Mouse (Mus musculus): ENCODE measurements at regions not wholly inside any gene's neighbourhood (a gene's known extent, or its start where the extent isn't known, plus 50 kb on each side); places are given as distances from the start of the nearest gene placed in this dataset.

DNA sequence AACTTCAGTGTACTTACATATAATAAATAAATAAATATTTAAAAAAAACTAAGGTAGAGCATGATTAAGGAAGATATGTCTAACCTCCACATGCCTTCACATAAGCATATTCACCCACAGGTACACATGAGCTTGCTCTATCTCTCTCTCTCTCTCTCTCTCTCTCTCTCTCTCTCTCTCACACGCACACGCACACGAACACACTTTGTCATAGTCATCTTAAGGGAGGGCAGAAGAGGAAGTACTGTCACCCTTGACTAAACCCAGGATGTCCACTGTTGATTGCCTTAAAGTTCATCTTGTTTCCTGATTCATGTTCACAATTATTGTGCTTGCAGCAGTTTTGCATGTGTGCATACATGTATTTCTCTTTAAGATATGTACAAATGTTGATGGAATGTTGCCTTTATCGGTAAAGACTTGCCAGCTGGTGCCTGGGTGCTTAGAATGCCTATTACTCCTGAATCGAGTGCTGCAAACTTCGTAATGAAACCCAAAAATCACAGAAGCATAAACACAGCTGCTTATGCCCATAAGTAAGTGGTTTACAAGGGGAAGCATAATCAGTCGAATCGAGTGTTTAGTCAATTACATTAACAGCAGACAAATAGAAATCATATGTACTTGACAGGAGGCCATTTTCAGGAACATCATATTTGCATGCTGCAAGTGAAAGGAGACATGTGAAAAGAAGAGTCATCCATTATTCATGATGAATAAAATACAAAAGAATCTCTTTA, 84.3 kb downstream of the Tmem168 start:
- in situ Hi-C loops (cut with MboI; ENCODE audit: low sequenced_read_pairs) = no loop called here

DNA sequence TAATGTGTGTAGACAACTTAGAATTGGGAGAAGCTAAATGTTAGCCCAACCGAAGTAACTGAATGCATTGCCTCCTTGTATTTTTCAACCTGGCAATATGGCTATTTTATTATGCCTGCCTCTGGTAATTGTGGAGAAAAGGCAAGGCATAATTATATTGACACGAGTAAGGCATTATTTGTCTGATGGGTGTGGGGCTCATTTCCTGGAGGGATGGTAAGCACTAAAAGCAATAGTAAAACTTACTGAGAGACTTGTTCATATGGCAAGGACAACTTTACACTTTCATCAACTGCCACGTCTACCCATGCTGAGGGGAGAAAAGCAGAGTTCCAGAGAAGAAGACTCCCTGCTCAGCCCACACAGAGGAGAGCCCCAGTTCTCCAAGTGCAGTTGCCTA, 93.8 kb downstream of the Tmem168 start:
- in situ Hi-C loops (cut with MboI; ENCODE audit: low sequenced_read_pairs) = no loop called here

DNA sequence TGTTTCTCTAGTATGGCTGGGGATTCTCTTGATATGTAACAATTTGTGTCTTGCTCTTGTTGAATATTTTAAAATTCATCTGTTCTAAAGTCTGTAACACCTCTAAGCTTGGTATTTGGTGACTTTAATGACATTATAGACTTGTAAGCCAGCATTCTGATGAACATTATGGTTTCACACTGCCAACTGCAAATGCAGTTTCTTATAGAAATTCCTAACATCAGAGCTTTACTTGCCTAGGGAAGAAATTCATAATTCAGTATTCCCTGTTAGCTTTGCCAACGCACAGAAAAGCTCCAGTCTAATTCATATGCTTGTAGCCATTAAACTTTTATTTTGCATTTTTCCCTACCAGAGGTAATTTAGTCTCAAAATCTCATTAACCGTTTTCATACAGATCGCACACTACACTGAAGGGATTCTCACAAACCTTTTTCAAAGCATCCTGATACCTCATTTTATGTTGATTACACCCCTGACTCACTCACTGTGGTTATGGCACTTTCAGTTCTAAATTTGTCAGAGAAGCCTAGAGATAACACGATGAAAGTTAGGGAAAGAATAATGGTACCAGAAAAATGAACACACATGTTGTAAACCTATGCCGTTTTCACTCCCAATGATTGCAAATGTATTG, 131.3 kb downstream of the Tmem168 start:
- in situ Hi-C loops (cut with MboI; ENCODE audit: low sequenced_read_pairs) = no loop called here

DNA sequence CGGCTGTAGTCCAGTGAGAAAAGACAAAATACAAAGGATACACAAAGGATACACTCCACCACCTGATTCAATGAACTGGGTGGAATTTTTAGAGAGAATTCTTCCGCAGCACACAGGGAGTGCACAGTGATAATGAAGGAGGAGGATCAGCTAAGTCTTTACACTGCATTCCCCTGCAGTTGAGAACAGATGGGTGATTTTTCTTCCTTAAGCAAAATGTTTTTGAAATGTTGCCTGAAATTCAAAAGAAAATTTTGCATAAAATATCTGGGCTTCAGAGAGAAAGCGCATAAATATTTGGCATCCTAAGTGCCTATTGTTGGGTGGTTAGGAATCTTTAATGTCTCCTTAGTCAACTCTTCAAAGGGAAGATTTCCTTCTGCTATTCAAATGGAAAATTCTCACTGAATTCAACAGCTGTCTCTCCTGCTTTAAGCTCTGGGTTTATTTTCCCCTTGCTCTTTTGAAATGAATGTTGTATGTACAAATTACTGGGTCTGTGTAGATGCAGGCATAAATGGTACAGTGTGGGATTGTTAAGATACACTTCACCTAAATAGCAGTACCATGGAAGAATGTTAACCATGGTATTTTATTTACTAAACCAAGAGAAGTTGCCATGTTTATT, 158.6 kb downstream of the Tmem168 start:
- in situ Hi-C loops (cut with MboI; ENCODE audit: low sequenced_read_pairs) = no loop called here

DNA sequence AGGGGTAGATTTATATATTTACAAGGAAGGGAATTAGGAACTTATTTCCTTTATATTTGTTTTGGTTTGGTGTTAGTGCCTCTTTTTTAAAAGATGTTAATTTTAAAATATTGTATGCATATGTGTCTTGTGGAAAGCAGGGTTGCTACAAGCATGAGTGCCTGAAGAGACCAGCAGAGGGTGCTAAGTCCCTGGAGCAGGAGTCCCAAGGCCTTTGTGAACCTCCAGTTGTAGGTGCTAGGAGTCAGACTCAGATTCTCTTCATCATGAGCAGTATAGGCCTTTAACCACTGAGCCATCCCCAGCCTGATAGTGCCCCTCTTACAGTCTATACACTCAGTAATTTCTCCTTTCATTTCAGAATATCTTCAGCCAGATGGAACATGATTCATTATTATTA, 189.0 kb upstream of the Vwde start:
- in situ Hi-C loops (cut with MboI; ENCODE audit: low sequenced_read_pairs) = loop anchor here (25.0 kb wide), 1 partner anchor 799 kb away; no protein-coding TSS in a partner anchor

DNA sequence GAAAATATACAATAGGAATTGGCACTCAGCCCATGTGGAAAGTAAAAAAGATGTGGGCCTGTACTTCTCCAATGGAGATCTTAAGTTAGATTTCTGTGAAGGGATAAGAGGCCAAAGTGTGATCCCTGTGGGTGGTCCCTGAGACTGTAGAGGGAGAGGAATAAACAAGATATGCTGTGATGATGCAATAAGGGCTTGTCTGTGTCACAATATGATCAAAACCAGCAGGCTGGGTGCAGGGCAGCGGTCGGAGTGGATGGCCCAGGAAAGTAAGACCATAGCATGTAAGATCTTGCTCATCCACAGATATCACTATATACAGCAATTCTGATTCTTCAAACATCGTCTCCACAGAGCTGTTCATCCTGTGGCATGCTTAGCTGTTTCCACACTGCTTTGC, 188.3 kb upstream of the Vwde start:
- in situ Hi-C loops (cut with MboI; ENCODE audit: low sequenced_read_pairs) = loop anchor here (25.0 kb wide), 1 partner anchor 799 kb away; no protein-coding TSS in a partner anchor

DNA sequence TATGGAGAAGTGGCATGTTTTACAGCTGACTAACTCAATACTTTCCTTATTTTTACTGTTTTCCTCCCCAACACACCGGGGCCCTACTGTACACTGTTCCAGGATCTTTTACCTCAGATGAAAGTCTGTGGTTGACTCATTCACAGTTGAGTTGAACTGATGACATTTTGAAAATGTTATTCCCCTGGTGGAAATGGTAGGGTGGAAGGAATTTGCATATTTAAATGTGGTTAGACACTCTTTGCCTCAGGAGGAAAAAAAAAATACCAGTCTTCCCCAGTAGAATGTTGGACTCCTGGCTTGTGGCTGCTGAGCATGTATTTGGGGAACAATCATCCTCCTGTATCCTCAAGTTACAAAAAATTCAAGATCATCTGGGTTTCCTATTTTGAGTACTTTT, 159.7 kb upstream of the Vwde start:
- in situ Hi-C loops (cut with MboI; ENCODE audit: low sequenced_read_pairs) = no loop called here

DNA sequence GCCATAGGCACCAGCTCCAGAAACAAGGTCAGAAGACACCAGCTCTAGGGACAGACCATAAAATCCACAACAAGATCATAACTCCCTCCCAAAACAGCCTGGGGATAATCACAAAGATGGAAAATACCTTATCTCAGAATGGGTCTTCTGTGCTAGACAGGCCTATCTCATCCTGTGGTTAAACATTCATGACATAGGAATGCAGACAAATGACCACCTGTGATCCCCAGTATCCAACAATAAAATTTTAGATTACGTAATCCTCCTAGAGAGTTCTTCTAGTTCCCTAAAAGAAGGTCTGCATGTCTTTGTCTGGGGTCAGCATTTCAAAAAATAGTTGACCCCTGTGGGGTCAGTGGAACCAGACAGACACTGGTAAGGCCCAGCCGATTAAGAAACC, 158.4 kb upstream of the Vwde start:
- in situ Hi-C loops (cut with MboI; ENCODE audit: low sequenced_read_pairs) = no loop called here

DNA sequence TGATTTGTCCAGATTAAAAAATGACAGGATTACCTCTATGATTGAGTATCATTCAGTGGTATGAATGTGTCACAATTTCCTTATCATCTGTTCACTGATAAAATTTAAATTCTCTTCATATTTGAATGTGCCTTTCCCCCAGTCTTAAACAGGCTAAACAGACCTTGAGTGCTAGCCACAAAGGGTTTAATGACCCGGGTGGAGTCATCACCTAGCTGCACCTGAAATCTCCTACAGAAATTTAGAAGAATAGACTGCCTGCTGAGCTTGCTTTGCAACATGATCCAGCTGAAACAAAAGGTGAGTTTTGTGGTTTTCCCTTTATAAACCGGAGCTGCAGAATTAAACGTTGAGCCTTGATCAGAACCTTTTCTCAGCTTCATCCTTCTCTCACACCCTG, 156.1 kb upstream of the Vwde start:
- in situ Hi-C loops (cut with MboI; ENCODE audit: low sequenced_read_pairs) = no loop called here

DNA sequence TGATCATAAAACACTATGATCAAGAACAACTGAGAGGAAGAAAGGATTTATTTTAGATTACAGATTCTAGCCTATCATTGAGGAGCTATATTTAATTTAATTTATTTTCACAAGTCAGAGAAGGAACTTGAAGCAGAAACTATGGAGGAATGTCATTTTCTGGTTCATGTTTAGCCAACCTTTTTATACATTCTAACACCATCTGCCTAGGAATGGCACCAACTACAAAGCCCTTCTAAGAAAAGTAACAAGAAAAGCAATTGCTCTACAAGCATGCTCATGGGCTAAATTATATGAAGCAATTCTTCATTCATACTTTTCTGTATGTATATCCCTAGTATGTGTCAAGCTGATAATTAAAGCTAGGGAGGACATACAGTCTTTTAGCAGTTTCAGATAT, 155.0 kb upstream of the Vwde start:
- in situ Hi-C loops (cut with MboI; ENCODE audit: low sequenced_read_pairs) = no loop called here

DNA sequence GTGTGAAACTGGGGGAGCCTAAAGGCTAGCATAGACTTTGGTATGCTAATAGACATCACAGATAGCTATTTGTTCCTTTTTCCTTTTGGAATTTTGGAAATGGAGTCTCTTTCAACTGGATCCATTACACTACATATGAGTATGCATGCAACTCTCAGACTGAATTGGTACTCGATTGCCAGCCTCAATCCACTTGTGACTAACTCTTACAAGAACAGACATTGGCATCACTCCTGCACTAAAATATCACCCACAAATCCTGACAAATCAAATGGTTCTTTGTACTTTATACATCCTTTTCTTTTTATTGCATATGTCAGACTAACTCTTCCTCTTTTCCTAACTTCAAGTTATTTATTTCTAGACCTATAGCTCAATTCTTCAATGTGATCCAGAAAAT, 149.1 kb upstream of the Vwde start:
- in situ Hi-C loops (cut with MboI; ENCODE audit: low sequenced_read_pairs) = no loop called here

DNA sequence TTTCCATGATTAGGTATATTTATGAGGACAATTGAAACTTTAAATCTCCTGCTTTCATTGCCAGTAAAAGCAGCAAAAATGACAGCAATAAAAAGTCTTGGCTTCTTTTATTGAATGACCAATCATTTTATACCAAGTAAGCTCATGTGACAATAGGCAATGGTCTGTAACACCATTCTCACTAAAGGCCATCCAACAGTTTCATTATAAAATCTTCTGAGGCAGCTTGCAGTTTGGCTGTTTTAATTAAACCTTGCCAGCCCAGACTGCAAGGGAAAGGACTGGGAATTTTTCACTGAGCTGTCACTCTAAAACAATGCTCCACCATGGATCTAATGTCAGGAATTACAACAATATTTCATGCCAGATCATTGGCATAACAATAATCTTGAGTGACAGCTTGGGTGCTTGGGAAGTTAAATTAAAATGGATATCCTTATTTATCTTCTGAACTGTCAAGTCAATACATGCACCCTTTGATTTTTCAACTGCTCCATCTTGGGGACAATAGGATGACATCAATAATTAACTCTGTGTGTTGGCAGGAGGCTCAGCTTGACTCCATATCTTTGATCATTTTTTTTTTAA, 145.0 kb upstream of the Vwde start:
- in situ Hi-C loops (cut with MboI; ENCODE audit: low sequenced_read_pairs) = no loop called here

All from CH12F3 (cell line).